Mouse (Mus musculus): ENCODE data around the gene Grik4. TPM values are rescaled to one million over a fixed set of nuclear protein-coding genes. Genes with fewer than 3 reads are reported as not detected.

Grik4 gene
- polyA plus RNA-seq, 1 experiment from 2014 or later = 1.6 TPM

DNA sequence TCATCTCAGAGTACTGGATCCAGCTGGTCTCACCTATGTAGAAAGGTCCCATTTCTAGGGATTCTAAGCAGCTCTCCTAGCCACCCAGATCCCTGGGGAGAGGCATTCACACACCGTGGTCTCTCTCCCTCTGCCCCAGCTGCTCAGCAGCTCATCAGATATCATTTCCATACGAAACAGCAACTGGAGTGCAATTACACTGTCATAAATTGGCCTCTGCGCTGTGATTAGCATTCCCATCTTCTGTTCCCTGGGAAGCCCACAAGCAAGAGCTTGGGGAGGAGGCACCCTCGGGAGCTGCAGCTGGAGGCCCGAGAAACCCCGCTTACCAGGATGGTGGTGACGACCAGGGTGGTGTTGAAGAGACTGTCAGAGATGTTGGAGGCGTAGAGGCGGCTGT is 346.8 kb downstream of the Grik4 start:
- ATAC-seq (ENCODE audit: low FRiP score) (no peak), DNase-seq (ENCODE audit: low spot score) (no peak)
- no peak overlapping the region for H3K9ac ChIP-seq (ENCODE audit: low read depth, low read length)
- H3K4me2 ChIP-seq (replicated peaks; ENCODE audit: low read depth, low read length) = no peak overlapping the region
- WGBS = 73% methylated on average over 9 of the region's 9 CpGs
- H3K4me1 ChIP-seq (replicated peaks; ENCODE audit: control insufficient read depth, insufficient read depth, low read length) = no peaks in the 10 kb centered on the region
- no peak overlapping the region for H3K27ac ChIP-seq (ENCODE audit: low read depth, low read length)
- no peaks in the 10 kb centered on the region for H3K27me3 ChIP-seq (ENCODE audit: control insufficient read depth, insufficient read depth, low read length)
- no peak overlapping the region for H3K4me3 ChIP-seq (ENCODE audit: low read depth, low read length)
- H3K36me3 ChIP-seq (ENCODE audit: control insufficient read depth, insufficient read depth, low read length) = no peaks in the 10 kb centered on the region
- H3K9me3 ChIP-seq (ENCODE audit: control insufficient read depth, low read length) = no peaks in the 10 kb centered on the region

DNA sequence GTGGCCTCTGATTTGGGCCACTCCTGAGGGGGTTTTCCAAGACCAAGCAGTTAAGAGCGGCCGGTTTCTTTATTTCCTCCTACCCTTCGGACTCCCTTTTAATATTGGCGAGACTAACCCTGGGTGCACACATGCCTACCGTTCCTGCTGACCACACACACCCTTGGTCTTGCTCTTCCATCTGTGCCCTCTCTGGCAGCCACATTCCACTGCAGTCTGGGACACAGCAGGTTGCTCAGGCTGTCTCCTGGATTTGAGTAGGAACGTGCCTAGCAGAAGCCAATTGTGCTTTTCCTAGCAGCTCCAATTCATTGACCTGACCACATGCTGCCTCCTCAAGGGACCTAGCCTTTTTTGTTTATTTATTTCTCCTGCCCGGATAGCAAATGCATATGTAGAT is 365.8 kb downstream of the Grik4 start:
- 74% methylated on average over 7 of the region's 7 CpGs for WGBS
- no peaks in the 10 kb centered on the region for H3K36me3 ChIP-seq (ENCODE audit: control insufficient read depth, insufficient read depth, low read length)
- no peak for DNase-seq (ENCODE audit: low spot score)
- H3K9me3 ChIP-seq (ENCODE audit: control insufficient read depth, low read length) = no peaks in the 10 kb centered on the region
- H3K27ac ChIP-seq (ENCODE audit: low read depth, low read length) = no peak overlapping the region
- no peak overlapping the region for H3K4me3 ChIP-seq (ENCODE audit: low read depth, low read length)
- no peak overlapping the region for H3K9ac ChIP-seq (ENCODE audit: low read depth, low read length)
- no peak overlapping the region for H3K4me2 ChIP-seq (replicated peaks; ENCODE audit: low read depth, low read length)
- no peak for ATAC-seq (ENCODE audit: low FRiP score)
- no peaks in the 10 kb centered on the region for H3K27me3 ChIP-seq (ENCODE audit: control insufficient read depth, insufficient read depth, low read length)
- H3K4me1 ChIP-seq (replicated peaks; ENCODE audit: control insufficient read depth, insufficient read depth, low read length) = no peaks in the 10 kb centered on the region

DNA sequence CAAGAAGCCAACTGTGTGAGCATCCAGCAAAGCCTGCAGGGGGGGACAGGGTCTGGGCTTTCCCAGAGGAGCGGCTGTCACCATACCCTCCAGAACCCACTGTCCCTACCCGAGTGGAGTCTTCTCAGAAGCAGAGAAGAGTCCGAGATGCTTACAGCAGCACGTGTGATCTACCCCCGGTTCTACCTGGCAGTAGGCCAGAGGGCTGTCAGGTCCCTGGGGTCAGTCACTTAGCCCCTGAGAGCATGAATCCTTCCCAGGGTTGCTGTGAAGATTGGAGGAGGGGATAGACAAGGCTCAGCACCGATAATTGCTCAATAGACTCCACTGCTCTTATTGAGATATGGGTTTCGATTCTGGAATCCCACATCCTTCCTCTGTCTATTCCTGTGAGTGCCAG is 366.2 kb downstream of the Grik4 start:
- ATAC-seq (ENCODE audit: low FRiP score) (no peak), DNase-seq (ENCODE audit: low spot score) (no peak)
- H3K4me1 ChIP-seq (replicated peaks; ENCODE audit: control insufficient read depth, insufficient read depth, low read length) = no peaks in the 10 kb centered on the region
- no peak overlapping the region for H3K9ac ChIP-seq (ENCODE audit: low read depth, low read length)
- H3K4me2 ChIP-seq (replicated peaks; ENCODE audit: low read depth, low read length) = no peak overlapping the region
- H3K27ac ChIP-seq (ENCODE audit: low read depth, low read length) = no peak overlapping the region
- H3K27me3 ChIP-seq (ENCODE audit: control insufficient read depth, insufficient read depth, low read length) = no peaks in the 10 kb centered on the region
- 86% methylated on average over 7 of the region's 7 CpGs for WGBS
- H3K9me3 ChIP-seq (ENCODE audit: control insufficient read depth, low read length) = no peaks in the 10 kb centered on the region
- H3K4me3 ChIP-seq (ENCODE audit: low read depth, low read length) = no peak overlapping the region
- no peaks in the 10 kb centered on the region for H3K36me3 ChIP-seq (ENCODE audit: control insufficient read depth, insufficient read depth, low read length)

DNA sequence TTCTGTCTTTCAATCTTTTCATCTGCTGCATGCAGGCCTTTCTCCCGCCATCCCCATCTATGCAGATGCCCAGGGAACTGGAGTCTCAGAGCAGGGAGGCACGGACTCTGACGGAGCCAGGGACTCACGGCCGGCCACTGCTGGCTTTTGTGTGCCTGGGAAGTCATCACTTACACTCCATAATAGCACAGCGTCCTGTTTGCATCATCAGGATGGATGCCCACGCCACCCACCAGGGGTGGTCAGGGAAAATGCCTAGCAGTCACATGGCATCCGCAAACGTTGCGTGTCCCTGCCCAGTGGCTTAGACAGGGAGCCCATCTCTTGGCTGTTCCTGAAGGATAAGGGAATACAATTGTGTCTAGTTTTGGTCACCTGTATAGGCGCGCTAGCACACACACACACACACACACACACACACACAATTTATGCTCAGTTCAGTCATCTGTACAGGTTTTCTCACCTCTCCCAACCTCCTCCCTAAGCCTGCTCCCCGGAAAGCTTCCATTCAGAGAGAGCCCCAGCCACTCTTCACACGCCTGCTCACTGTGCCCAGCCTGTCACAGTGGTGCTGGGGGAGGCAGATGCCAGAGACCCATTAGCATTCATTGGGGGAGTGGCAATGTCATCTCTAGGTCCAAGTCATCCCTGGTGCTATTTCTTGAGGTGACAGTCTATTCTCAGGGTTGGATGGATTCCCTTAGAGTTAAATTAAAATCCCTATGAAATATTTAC is 370.5 kb downstream of the Grik4 start:
- H3K9ac ChIP-seq (ENCODE audit: low read depth, low read length) = no peak overlapping the region
- no peaks in the 10 kb centered on the region for H3K27me3 ChIP-seq (ENCODE audit: control insufficient read depth, insufficient read depth, low read length)
- ATAC-seq (ENCODE audit: low FRiP score) = peak; percentile 33
- no peaks in the 10 kb centered on the region for H3K4me1 ChIP-seq (replicated peaks; ENCODE audit: control insufficient read depth, insufficient read depth, low read length)
- no peak overlapping the region for H3K4me3 ChIP-seq (ENCODE audit: low read depth, low read length)
- no peak for DNase-seq (ENCODE audit: low spot score)
- no peak overlapping the region for H3K4me2 ChIP-seq (replicated peaks; ENCODE audit: low read depth, low read length)
- 58% methylated on average over 14 of the region's 14 CpGs for WGBS
- H3K9me3 ChIP-seq (ENCODE audit: control insufficient read depth, low read length) = no peaks in the 10 kb centered on the region
- no peak overlapping the region for H3K27ac ChIP-seq (ENCODE audit: low read depth, low read length)
- H3K36me3 ChIP-seq (ENCODE audit: control insufficient read depth, insufficient read depth, low read length) = no peaks in the 10 kb centered on the region

GRCm38 (mm10) chr9:42573180-42573579 is 371.1 kb downstream of the Grik4 start:
- H3K9ac ChIP-seq (ENCODE audit: low read depth, low read length) = no peak overlapping the region
- no peaks in the 10 kb centered on the region for H3K4me1 ChIP-seq (replicated peaks; ENCODE audit: control insufficient read depth, insufficient read depth, low read length)
- no peak overlapping the region for H3K4me3 ChIP-seq (ENCODE audit: low read depth, low read length)
- H3K27ac ChIP-seq (ENCODE audit: low read depth, low read length) = no peak overlapping the region
- ATAC-seq (ENCODE audit: low FRiP score) (peak; percentile 79), DNase-seq (ENCODE audit: low spot score) (peak; percentile 84)
- H3K36me3 ChIP-seq (ENCODE audit: control insufficient read depth, insufficient read depth, low read length) = no peaks in the 10 kb centered on the region
- no peaks in the 10 kb centered on the region for H3K9me3 ChIP-seq (ENCODE audit: control insufficient read depth, low read length)
- H3K27me3 ChIP-seq (ENCODE audit: control insufficient read depth, insufficient read depth, low read length) = no peaks in the 10 kb centered on the region
- no peak overlapping the region for H3K4me2 ChIP-seq (replicated peaks; ENCODE audit: low read depth, low read length)
- 15% methylated on average over 6 of the region's 6 CpGs for WGBS

DNA sequence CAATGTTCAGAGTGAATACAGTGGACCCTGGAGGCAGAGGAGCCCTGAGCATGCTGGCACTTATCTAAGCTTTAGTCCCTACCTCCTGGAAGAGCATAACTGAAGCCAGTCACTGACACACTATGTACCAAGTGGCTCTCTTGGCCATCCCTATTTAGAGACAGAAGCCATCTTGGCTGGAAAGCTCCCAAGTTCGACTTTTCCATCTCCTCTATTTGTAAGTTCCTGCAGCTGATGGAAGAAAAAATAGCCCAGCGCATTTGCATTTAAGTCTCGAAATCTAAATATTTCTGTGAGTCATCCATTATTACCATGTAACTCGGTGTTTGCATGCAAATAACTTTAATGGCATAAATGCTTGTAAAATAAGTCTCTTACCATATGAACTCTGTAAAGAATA is 378.4 kb downstream of the Grik4 start:
- no peak overlapping the region for H3K9ac ChIP-seq (ENCODE audit: low read depth, low read length)
- DNase-seq (ENCODE audit: low spot score) = no peak
- H3K9me3 ChIP-seq (ENCODE audit: control insufficient read depth, low read length) = no peaks in the 10 kb centered on the region
- H3K4me1 ChIP-seq (replicated peaks; ENCODE audit: control insufficient read depth, insufficient read depth, low read length) = no peaks in the 10 kb centered on the region
- no peak overlapping the region for H3K27ac ChIP-seq (ENCODE audit: low read depth, low read length)
- no peaks in the 10 kb centered on the region for H3K27me3 ChIP-seq (ENCODE audit: control insufficient read depth, insufficient read depth, low read length)
- 85% methylated on average over 4 of the region's 4 CpGs for WGBS
- no peak overlapping the region for H3K4me3 ChIP-seq (ENCODE audit: low read depth, low read length)
- H3K4me2 ChIP-seq (replicated peaks; ENCODE audit: low read depth, low read length) = no peak overlapping the region
- no peak for ATAC-seq (ENCODE audit: low FRiP score)
- H3K36me3 ChIP-seq (ENCODE audit: control insufficient read depth, insufficient read depth, low read length) = no peaks in the 10 kb centered on the region

DNA sequence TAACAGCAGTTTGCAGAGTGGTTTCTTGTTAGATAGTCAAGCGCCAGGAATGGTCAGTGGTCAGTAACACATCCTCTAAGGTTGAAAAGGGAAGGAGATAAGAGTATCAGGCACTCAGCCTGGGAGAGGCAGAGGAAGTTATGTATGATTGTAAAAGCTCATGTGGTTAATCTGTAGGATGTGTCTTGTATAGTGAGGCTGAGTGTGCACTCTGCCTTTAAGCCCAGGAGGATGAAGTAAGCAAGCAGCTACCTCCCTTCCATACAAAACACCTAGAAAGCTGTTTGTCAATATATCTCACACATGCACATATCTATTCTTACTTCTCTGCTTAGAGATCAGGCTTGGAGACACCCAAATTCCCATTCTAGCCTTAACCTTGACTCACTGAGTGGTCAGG is 389.1 kb downstream of the Grik4 start:
- H3K27me3 ChIP-seq (ENCODE audit: control insufficient read depth, insufficient read depth, low read length) = no peaks in the 10 kb centered on the region
- H3K4me3 ChIP-seq (ENCODE audit: low read depth, low read length) = no peak overlapping the region
- no peaks in the 10 kb centered on the region for H3K4me1 ChIP-seq (replicated peaks; ENCODE audit: control insufficient read depth, insufficient read depth, low read length)
- H3K36me3 ChIP-seq (ENCODE audit: control insufficient read depth, insufficient read depth, low read length) = no peaks in the 10 kb centered on the region
- H3K9me3 ChIP-seq (ENCODE audit: control insufficient read depth, low read length) = no peaks in the 10 kb centered on the region
- no peak overlapping the region for H3K27ac ChIP-seq (ENCODE audit: low read depth, low read length)
- ATAC-seq (ENCODE audit: low FRiP score) (no peak), DNase-seq (ENCODE audit: low spot score) (no peak)
- H3K9ac ChIP-seq (ENCODE audit: low read depth, low read length) = no peak overlapping the region
- H3K4me2 ChIP-seq (replicated peaks; ENCODE audit: low read depth, low read length) = no peak overlapping the region
- WGBS = 93% methylated on average over 1 of the region's 1 CpGs

- no peaks in the 10 kb centered on the region for H3K4me1 ChIP-seq (replicated peaks; ENCODE audit: control insufficient read depth, insufficient read depth, low read length)
- no peak overlapping the region for H3K9ac ChIP-seq (ENCODE audit: low read depth, low read length)
- no peak overlapping the region for H3K4me2 ChIP-seq (replicated peaks; ENCODE audit: low read depth, low read length)
- no peak overlapping the region for H3K4me3 ChIP-seq (ENCODE audit: low read depth, low read length)
- H3K27me3 ChIP-seq (ENCODE audit: control insufficient read depth, insufficient read depth, low read length) = no peaks in the 10 kb centered on the region
- H3K36me3 ChIP-seq (ENCODE audit: control insufficient read depth, insufficient read depth, low read length) = no peaks in the 10 kb centered on the region
- no peaks in the 10 kb centered on the region for H3K9me3 ChIP-seq (ENCODE audit: control insufficient read depth, low read length)
- DNase-seq (ENCODE audit: low spot score) (peak; percentile 95), ATAC-seq (ENCODE audit: low FRiP score) (no peak; the same call in 1 of the 2 replicates)
- no peak overlapping the region for H3K27ac ChIP-seq (ENCODE audit: low read depth, low read length)
- 20% methylated on average over 13 of the region's 13 CpGs for WGBS
Measured at GRCm38 (mm10) chr9:42550116-42550515, 394.2 kb downstream of the Grik4 start.

- H3K27me3 ChIP-seq (ENCODE audit: control insufficient read depth, insufficient read depth, low read length) = no peaks in the 10 kb centered on the region
- H3K36me3 ChIP-seq (ENCODE audit: control insufficient read depth, insufficient read depth, low read length) = no peaks in the 10 kb centered on the region
- WGBS = 64% methylated on average over 7 of the region's 7 CpGs
- no peaks in the 10 kb centered on the region for H3K9me3 ChIP-seq (ENCODE audit: control insufficient read depth, low read length)
- no peak for ATAC-seq (ENCODE audit: low FRiP score)
- no peaks in the 10 kb centered on the region for H3K4me1 ChIP-seq (replicated peaks; ENCODE audit: control insufficient read depth, insufficient read depth, low read length)
- H3K4me2 ChIP-seq (replicated peaks; ENCODE audit: low read depth, low read length) = no peak overlapping the region
- DNase-seq (ENCODE audit: low spot score) = no peak
- H3K9ac ChIP-seq (ENCODE audit: low read depth, low read length) = no peak overlapping the region
- no peak overlapping the region for H3K4me3 ChIP-seq (ENCODE audit: low read depth, low read length)
- no peak overlapping the region for H3K27ac ChIP-seq (ENCODE audit: low read depth, low read length)
Measured at GRCm38 (mm10) chr9:42548981-42549380, 395.3 kb downstream of the Grik4 start.
